Mouse (Mus musculus): ENCODE measurements around the gene Gm20388. TPM values are rescaled to one million over a fixed set of nuclear protein-coding genes. Genes with fewer than 3 reads are reported as not detected.

Gm20388 gene
- polyA plus RNA-seq, 1 experiment from 2014 or later: not detected

DNA sequence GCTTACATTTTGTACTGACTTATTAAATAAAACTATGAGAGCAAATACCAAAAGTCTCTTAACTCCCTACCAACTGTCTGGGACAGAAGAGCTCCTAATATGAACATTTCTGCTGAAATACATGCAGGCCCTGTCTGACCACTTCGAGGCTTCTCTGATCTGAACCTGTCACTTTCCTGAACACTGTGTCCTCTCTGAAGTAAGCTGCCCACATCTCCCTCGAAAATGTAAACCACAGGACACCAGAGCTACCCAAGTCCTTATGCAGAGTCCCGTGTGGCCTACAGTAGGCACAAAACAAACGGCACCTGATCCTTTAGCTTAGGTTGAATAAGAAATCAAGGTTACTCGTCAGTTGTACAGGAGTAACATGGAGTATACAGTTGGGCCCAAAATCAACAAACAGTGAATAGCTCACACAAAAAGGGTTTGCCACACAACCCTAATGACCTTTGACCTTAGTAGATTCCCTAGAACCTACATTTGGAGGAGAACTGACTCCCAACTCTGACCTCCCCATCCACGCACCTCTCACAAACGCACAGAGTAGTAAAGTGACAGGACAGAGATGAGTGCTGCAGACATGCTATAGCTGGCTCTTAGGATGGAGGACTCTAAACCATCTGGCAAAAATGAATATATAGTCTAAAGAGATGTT, 3120.8 kb downstream of the Gm20388 start:
- no peaks in the 10 kb centered on the region for H3K36me3 ChIP-seq (ENCODE audit: control insufficient read depth, insufficient read depth)
- 69% methylated on average over 7 of the region's 7 CpGs for WGBS
- no peak overlapping the region for H3K27ac ChIP-seq (ENCODE audit: low read depth, low read length)
- no peaks in the 10 kb centered on the region for H3K4me1 ChIP-seq (replicated peaks; ENCODE audit: control insufficient read depth, insufficient read depth, low read length)
- no peak overlapping the region for H3K9ac ChIP-seq (ENCODE audit: low read depth, low read length)
- no peak overlapping the region for H3K4me2 ChIP-seq (replicated peaks; ENCODE audit: low read depth)
- no peaks in the 10 kb centered on the region for H3K9me3 ChIP-seq (ENCODE audit: control insufficient read depth)
- H3K27me3 ChIP-seq (replicated peaks; ENCODE audit: control insufficient read depth, insufficient read depth, low read length): no peaks in the 10 kb centered on the region
- no peak for ATAC-seq
- no peak overlapping the region for H3K4me3 ChIP-seq (ENCODE audit: low read depth, low read length)
- no peak for TF ChIP-seq CTCF (IDR thresholded peaks at IDR 0.05; ENCODE audit: low read depth)

DNA sequence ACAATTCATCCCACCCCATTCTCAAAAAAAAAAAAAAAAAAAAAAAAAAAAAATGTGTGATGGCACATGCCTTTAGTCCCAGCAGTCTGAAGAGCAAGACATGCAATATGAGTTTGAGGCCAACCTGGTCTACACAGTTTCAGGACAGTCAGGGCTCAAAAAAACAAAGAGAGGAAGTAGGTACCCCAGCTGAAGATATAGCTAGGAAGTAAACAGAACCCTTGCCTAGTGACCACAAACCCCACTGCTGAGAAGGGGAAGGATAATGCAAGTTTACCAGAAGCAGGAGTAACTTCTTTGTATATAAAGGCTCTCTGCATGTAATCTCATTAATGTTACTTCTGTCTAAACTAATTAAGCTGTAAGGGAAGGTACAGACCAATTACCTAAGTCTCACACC, 3122.1 kb downstream of the Gm20388 start:
- H3K9me3 ChIP-seq (ENCODE audit: control insufficient read depth): no peaks in the 10 kb centered on the region
- no peaks in the 10 kb centered on the region for H3K36me3 ChIP-seq (ENCODE audit: control insufficient read depth, insufficient read depth)
- H3K9ac ChIP-seq (ENCODE audit: low read depth, low read length): no peak overlapping the region
- H3K27ac ChIP-seq (ENCODE audit: low read depth, low read length): no peak overlapping the region
- 0 out of 2 replicates have a peak, but pooled peaks cover 3% of the 10 kb centered on the region for H3K4me1 ChIP-seq (replicated peaks; ENCODE audit: control insufficient read depth, insufficient read depth, low read length)
- TF ChIP-seq CTCF (IDR thresholded peaks at IDR 0.05; ENCODE audit: low read depth): no peak
- ATAC-seq: no peak
- H3K4me2 ChIP-seq (replicated peaks; ENCODE audit: low read depth): no peak overlapping the region
- H3K27me3 ChIP-seq (replicated peaks; ENCODE audit: control insufficient read depth, insufficient read depth, low read length): no peaks in the 10 kb centered on the region
- no peak overlapping the region for H3K4me3 ChIP-seq (ENCODE audit: low read depth, low read length)

DNA sequence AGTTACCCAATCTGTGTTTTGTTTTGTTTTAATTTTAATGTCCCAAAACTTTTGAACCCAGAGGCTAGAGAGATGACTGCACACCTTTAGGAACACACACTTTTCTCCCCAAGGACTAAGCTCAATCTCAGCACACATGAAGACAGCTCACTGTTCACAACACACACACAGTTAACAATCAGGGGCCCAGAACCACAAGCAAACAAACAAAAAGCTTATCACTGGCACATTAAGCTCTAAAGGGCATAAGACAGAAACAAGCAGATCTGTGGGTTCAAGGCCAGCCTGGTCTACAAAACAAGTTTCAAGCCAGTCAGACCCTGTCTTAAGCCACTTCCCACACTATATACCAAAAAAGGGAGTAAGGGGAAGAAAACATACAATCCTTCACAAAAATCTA, 3122.8 kb downstream of the Gm20388 start:
- 0 out of 2 replicates have a peak, but pooled peaks cover 3% of the 10 kb centered on the region for H3K4me1 ChIP-seq (replicated peaks; ENCODE audit: control insufficient read depth, insufficient read depth, low read length)
- no peak for TF ChIP-seq CTCF (IDR thresholded peaks at IDR 0.05; ENCODE audit: low read depth)
- H3K27me3 ChIP-seq (replicated peaks; ENCODE audit: control insufficient read depth, insufficient read depth, low read length): no peaks in the 10 kb centered on the region
- H3K9ac ChIP-seq (ENCODE audit: low read depth, low read length): no peak overlapping the region
- no peak for ATAC-seq
- no peaks in the 10 kb centered on the region for H3K36me3 ChIP-seq (ENCODE audit: control insufficient read depth, insufficient read depth)
- no peak overlapping the region for H3K4me3 ChIP-seq (ENCODE audit: low read depth, low read length)
- H3K4me2 ChIP-seq (replicated peaks; ENCODE audit: low read depth): no peak overlapping the region
- no peaks in the 10 kb centered on the region for H3K9me3 ChIP-seq (ENCODE audit: control insufficient read depth)
- no peak overlapping the region for H3K27ac ChIP-seq (ENCODE audit: low read depth, low read length)

DNA sequence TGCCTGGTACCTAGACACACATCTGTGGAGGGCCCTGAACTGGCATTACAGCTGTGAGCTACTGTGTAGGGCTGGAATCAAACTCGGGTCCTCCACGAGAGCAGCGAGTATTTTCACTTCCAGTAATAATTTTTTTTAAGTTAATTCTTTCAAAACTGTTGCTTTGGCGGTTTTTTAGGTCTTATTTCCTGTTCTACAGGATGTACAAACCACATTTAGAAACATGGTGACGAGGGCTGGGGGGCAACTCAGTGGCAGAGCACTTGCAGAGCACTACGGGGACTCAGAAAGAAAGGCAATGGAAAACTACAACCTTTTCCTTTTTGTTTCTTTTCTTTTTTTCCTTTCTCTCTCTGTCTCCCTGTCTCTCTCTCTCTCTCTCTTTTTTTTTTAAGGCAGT, 3123.5 kb downstream of the Gm20388 start:
- H3K4me1 ChIP-seq (replicated peaks; ENCODE audit: control insufficient read depth, insufficient read depth, low read length): 0 out of 2 replicates have a peak, but pooled peaks cover 6% of the 10 kb centered on the region
- TF ChIP-seq CTCF (IDR thresholded peaks at IDR 0.05; ENCODE audit: low read depth): no peak
- no peaks in the 10 kb centered on the region for H3K9me3 ChIP-seq (ENCODE audit: control insufficient read depth)
- no peak overlapping the region for H3K27ac ChIP-seq (ENCODE audit: low read depth, low read length)
- WGBS: 65% methylated on average over 6 of the region's 6 CpGs
- H3K4me2 ChIP-seq (replicated peaks; ENCODE audit: low read depth): no peak overlapping the region
- H3K9ac ChIP-seq (ENCODE audit: low read depth, low read length): no peak overlapping the region
- H3K27me3 ChIP-seq (replicated peaks; ENCODE audit: control insufficient read depth, insufficient read depth, low read length): no peaks in the 10 kb centered on the region
- no peak for ATAC-seq
- no peaks in the 10 kb centered on the region for H3K36me3 ChIP-seq (ENCODE audit: control insufficient read depth, insufficient read depth)
- H3K4me3 ChIP-seq (ENCODE audit: low read depth, low read length): no peak overlapping the region

DNA sequence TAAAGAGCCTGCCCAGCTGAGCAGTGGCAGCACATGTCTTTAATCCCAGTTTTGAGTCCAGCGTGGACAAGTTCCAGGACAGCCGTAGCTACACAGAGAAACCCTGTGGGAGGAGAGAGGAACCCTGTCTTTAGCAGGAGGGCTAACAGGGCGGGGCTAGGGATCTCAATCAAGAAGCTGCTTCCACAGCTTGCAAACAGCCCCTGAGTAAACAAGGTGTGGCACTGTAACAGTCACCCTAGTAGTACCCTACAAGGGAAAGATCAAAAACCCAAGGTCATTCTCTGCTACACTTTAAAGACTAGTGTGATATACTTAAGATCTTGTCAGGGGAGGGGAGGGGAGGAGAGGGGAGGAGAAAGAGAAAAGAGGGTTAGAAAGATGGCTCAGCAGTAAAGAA, 3126.3 kb downstream of the Gm20388 start:
- peak; percentile 34; the same call in 1 of the 2 replicates for ATAC-seq

DNA sequence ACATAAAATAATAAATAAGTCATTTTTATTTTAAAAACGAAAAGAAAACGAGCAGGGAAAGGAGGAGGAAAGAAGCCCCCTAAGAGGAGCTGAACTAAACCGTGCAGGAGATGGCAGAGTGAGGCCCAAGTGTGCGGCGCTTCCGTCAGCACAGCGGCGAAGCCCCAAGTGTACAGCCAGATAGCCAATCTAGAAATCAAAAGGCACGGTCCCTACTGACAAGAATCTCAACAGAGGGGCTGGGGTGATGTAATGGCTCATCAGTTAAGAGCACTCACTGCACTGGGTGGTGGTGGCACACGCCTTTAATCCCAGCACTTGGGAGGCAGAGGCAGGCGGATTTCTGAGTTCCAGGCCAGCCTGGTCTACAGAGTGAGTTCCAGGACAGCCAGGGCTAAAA, 3126.8 kb downstream of the Gm20388 start:
- no peaks in the 10 kb centered on the region for H3K9me3 ChIP-seq (ENCODE audit: control insufficient read depth)
- no peaks in the 10 kb centered on the region for H3K36me3 ChIP-seq (ENCODE audit: control insufficient read depth, insufficient read depth)
- no peak overlapping the region for H3K9ac ChIP-seq (ENCODE audit: low read depth, low read length)
- ATAC-seq: no peak
- no peak for TF ChIP-seq CTCF (IDR thresholded peaks at IDR 0.05; ENCODE audit: low read depth)
- 0 out of 2 replicates have a peak overlapping the region, but pooled peaks have one; percentile 37 for H3K4me2 ChIP-seq (replicated peaks; ENCODE audit: low read depth)
- 0 out of 2 replicates have a peak, but pooled peaks cover 8% of the 10 kb centered on the region for H3K4me1 ChIP-seq (replicated peaks; ENCODE audit: control insufficient read depth, insufficient read depth, low read length)
- 64% methylated on average over 11 of the region's 11 CpGs for WGBS
- H3K4me3 ChIP-seq (ENCODE audit: low read depth, low read length): no peak overlapping the region
- H3K27me3 ChIP-seq (replicated peaks; ENCODE audit: control insufficient read depth, insufficient read depth, low read length): no peaks in the 10 kb centered on the region
- H3K27ac ChIP-seq (ENCODE audit: low read depth, low read length): no peak overlapping the region

More for the DNA sequence above, 3126.3 kb downstream of the Gm20388 start:
- Histone ChIP-seq H3K4me2 (replicated peaks; ENCODE audit: low read depth) (peak overlapping the region; percentile 37), H3K4me3 (ENCODE audit: low read depth, low read length) (no peak overlapping the region), H3K36me3 (ENCODE audit: control insufficient read depth, insufficient read depth) (no peaks in the 10 kb centered on the region), H3K9ac (ENCODE audit: low read depth, low read length) (0 out of 2 replicates have a peak overlapping the region, but pooled peaks have one; percentile 17), H3K4me1 (replicated peaks; ENCODE audit: control insufficient read depth, insufficient read depth, low read length) (0 out of 2 replicates have a peak, but pooled peaks cover 8% of the 10 kb centered on the region), H3K9me3 (ENCODE audit: control insufficient read depth) (no peaks in the 10 kb centered on the region), H3K27ac (ENCODE audit: low read depth, low read length) (no peak overlapping the region), H3K27me3 (replicated peaks; ENCODE audit: control insufficient read depth, insufficient read depth, low read length) (no peaks in the 10 kb centered on the region)
- no peak for TF ChIP-seq CTCF (IDR thresholded peaks at IDR 0.05; ENCODE audit: low read depth)
- WGBS: 22% methylated on average over 3 of the region's 3 CpGs
